Mouse (Mus musculus): Measurements from ENCODE around the gene Ndufa8. TPM values are rescaled to one million over a fixed set of nuclear protein-coding genes. Genes with fewer than 3 reads are reported as not detected.
A peak's percentile ranks its signal among the peaks of the same experiment; 100 is the strongest.

Gene Ndufa8
- 78.4 and 80.8 TPM in 2 replicates for polyA plus RNA-seq (2012; rRNA removed)

DNA sequence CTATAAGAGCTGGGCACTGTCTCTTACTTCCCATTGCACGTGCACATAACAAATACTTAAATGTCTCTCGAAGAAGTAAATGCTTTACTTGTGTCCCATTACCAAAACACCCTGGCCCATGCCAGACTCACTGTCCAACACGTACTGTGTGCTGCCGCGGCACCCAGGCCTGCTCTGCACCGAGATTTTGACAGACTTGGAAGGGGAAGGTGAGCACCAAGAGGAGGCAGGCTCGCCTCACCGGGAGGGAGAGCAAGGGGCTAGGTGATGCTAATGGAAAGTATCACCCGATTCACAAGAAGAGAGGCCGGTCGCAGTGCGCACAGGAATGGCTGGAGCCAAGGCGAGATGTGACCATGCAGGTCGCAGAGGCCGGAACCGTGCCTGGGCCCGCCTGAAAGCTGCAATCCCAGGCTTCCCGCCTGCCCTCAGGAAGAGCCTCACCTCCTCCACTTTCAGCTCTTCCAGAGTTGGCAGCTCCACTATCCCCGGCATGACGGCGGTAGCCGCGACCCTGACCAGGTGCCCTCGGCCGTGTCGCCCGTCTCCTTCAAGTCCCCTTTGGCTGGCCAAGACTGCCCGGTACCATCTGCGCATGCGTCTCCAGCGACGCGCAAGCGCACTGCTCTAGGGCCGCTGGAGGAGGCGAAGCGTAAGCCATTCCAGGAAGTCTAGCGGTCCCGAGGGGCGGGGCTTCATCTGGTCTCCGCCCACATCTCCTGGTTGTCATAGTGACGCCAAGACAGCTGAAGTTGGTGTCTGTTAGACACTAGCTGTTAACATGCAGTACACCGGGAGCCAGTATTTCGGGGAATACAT, at the start of gene Ndufa8, which contains the start of gene Morn5:
Gene Ndufa8 (minus strand): TSS at position 659 of the 819 bp plus-strand sequence.
Gene Morn5 (plus strand): TSS at position 711 of the 819 bp plus-strand sequence.
- Histone ChIP-seq H3K36me3 (ENCODE audit: control insufficient read depth, insufficient read depth, low read length) (no peaks in the 10 kb centered on the region), H3K27me3 (ENCODE audit: control insufficient read depth, insufficient read depth, low read length) (no peaks in the 10 kb centered on the region), H3K4me3 (ENCODE audit: control insufficient read depth, low read depth, low read length) (peak within 1 kb of the TSS; percentile 96), H3K27ac (ENCODE audit: control insufficient read depth, insufficient read depth, low read depth, low read length) (peak within 1 kb of the TSS; percentile 89), H3K4me1 (ENCODE audit: control insufficient read depth, insufficient read depth, low read length) (no peaks in the 10 kb centered on the region; the same call in 1 of the 2 replicates)
- TF ChIP-seq CTCF (IDR thresholded peaks at IDR 0.05; ENCODE audit: control insufficient read depth, insufficient read depth, insufficient replicate concordance, low read depth, low read length) = no peak
- TF ChIP-seq POLR2A (IDR thresholded peaks at IDR 0.05; ENCODE audit: control insufficient read depth, low read depth, low read length) = peak; percentile 88

DNA sequence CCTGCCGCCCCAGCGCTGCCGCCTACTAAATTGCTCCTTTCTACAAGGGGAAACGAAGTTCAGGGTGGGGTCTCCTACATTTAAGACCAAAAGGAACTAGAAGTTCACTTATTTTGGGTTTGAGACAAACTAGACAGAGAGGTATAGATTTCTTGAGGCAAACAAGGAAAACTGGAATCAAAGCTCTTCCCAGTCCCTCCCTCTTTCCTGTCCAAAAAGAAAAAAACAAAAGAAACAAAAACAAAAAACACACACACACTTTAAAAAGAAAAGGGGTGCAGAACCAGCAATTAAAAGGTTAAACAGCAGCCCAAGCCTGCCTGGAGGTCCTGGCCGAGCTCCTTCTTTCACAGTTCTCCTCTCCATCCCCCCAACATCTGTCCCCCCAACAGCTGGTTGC, 48.8 kb upstream of the Ndufa8 start:
- TF ChIP-seq CTCF (IDR thresholded peaks at IDR 0.05; ENCODE audit: control insufficient read depth, insufficient read depth, insufficient replicate concordance, low read depth, low read length) (no peak), POLR2A (IDR thresholded peaks at IDR 0.05; ENCODE audit: control insufficient read depth, low read depth, low read length) (no peak)
- H3K4me1 ChIP-seq (ENCODE audit: control insufficient read depth, insufficient read depth, low read length) = peaks cover 9% of the 10 kb centered on the region
- H3K4me3 ChIP-seq (ENCODE audit: control insufficient read depth, low read depth, low read length) = no peak overlapping the region
- H3K27ac ChIP-seq (ENCODE audit: control insufficient read depth, insufficient read depth, low read depth, low read length) = no peak overlapping the region
- no peaks in the 10 kb centered on the region for H3K36me3 ChIP-seq (ENCODE audit: control insufficient read depth, insufficient read depth, low read length)
- no peaks in the 10 kb centered on the region; the same call in 1 of the 2 replicates for H3K27me3 ChIP-seq (ENCODE audit: control insufficient read depth, insufficient read depth, low read length)

DNA sequence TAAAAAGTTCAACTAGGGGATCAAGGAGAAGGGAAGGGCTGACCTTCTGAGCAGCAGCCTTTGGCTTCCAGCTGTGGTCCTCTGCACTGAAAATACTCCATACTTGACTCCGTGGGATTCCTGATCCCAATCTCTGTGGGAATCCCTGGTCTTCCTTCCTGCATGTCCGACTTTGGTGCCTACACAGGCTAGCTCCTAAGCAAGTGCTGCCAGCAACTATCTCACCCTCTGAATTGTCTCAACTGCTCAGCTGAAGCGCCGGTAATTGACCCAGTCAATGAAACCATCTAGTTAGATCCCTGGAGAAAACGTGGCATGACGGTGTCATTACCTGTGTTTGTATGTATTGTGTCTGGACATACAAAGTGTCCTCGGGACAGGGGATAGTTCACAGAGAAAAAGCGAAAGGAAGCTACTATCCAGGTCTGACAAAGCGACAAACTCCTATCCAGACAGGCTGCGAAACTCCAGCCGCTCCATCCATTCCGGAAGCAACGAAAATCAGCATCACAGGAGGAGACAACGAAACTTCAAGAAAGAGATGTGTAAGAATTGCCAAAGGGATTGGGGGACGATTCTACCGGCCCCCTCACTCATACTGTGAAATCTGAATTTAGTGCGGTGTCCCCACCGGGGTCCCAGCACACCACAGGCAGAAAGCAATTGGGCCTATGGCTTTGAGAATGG, 48.1 kb upstream of the Ndufa8 start:
- no peak overlapping the region for H3K4me3 ChIP-seq (ENCODE audit: control insufficient read depth, low read depth, low read length)
- no peaks in the 10 kb centered on the region; the same call in 1 of the 2 replicates for H3K27me3 ChIP-seq (ENCODE audit: control insufficient read depth, insufficient read depth, low read length)
- H3K36me3 ChIP-seq (ENCODE audit: control insufficient read depth, insufficient read depth, low read length) = no peaks in the 10 kb centered on the region
- no peak for TF ChIP-seq POLR2A (IDR thresholded peaks at IDR 0.05; ENCODE audit: control insufficient read depth, low read depth, low read length)
- no peak for TF ChIP-seq CTCF (IDR thresholded peaks at IDR 0.05; ENCODE audit: control insufficient read depth, insufficient read depth, insufficient replicate concordance, low read depth, low read length)
- H3K27ac ChIP-seq (ENCODE audit: control insufficient read depth, insufficient read depth, low read depth, low read length) = no peak overlapping the region
- H3K4me1 ChIP-seq (ENCODE audit: control insufficient read depth, insufficient read depth, low read length) = peaks cover 7% of the 10 kb centered on the region

DNA sequence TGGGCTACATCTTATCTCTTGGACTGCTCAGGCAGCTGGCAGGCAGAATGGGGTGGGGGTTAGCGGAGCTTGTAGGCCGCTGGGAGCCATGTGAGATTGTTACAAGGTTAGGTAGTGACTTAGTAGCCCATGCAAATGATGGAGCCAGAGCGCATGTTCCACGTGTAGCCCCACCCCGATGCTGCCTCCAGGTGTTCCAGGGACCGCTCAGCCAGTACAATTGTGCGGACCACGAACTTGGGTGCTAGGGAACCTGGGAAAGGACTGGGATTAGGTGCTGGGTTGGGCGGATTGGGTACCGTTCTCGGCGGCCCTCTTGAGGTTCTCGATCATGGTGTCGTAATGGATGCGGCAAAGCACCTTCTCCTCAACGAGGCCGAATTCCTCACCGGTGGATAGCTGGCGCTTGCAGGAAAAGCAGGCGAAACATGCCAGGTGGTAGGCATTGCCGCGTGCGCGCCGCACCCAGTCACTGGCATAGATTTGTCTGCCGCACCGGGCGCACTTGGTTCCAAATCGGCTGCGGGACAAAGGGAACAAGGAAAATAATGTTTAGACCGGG, 44.8 kb upstream of the Ndufa8 start:
- no peak overlapping the region for H3K27ac ChIP-seq (ENCODE audit: control insufficient read depth, insufficient read depth, low read depth, low read length)
- peak overlapping the region; percentile 33; the same call in 1 of the 2 replicates for H3K4me3 ChIP-seq (ENCODE audit: control insufficient read depth, low read depth, low read length)
- peaks cover 18% of the 10 kb centered on the region for H3K4me1 ChIP-seq (ENCODE audit: control insufficient read depth, insufficient read depth, low read length)
- H3K36me3 ChIP-seq (ENCODE audit: control insufficient read depth, insufficient read depth, low read length) = no peaks in the 10 kb centered on the region
- no peak for TF ChIP-seq CTCF (IDR thresholded peaks at IDR 0.05; ENCODE audit: control insufficient read depth, insufficient read depth, insufficient replicate concordance, low read depth, low read length)
- no peak for TF ChIP-seq POLR2A (IDR thresholded peaks at IDR 0.05; ENCODE audit: control insufficient read depth, low read depth, low read length)
- H3K27me3 ChIP-seq (ENCODE audit: control insufficient read depth, insufficient read depth, low read length) = no peaks in the 10 kb centered on the region

DNA sequence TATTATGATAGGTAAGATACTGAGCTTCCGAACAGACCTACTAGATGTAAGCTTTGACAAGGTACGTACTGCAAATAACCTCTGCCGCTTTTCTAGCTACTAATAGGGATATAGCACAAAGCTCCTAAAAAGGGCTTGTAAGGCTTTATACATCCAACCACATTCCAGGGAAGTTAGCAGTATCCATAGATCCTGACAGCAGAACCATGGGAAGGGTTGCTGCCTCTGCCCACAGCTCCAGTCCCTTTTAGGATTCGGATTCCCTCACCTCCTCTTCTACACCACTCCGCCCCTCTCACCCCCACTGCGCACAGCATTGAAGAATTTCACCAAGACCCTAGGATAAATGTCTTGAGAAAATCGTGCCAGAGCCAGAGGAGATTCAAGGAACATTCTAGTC, 44.1 kb upstream of the Ndufa8 start:
- Histone ChIP-seq H3K27me3 (ENCODE audit: control insufficient read depth, insufficient read depth, low read length) (no peaks in the 10 kb centered on the region), H3K4me1 (ENCODE audit: control insufficient read depth, insufficient read depth, low read length) (peaks cover 17% of the 10 kb centered on the region), H3K27ac (ENCODE audit: control insufficient read depth, insufficient read depth, low read depth, low read length) (no peak overlapping the region), H3K4me3 (ENCODE audit: control insufficient read depth, low read depth, low read length) (no peak overlapping the region), H3K36me3 (ENCODE audit: control insufficient read depth, insufficient read depth, low read length) (no peaks in the 10 kb centered on the region)
- no peak for TF ChIP-seq CTCF (IDR thresholded peaks at IDR 0.05; ENCODE audit: control insufficient read depth, insufficient read depth, insufficient replicate concordance, low read depth, low read length)

DNA sequence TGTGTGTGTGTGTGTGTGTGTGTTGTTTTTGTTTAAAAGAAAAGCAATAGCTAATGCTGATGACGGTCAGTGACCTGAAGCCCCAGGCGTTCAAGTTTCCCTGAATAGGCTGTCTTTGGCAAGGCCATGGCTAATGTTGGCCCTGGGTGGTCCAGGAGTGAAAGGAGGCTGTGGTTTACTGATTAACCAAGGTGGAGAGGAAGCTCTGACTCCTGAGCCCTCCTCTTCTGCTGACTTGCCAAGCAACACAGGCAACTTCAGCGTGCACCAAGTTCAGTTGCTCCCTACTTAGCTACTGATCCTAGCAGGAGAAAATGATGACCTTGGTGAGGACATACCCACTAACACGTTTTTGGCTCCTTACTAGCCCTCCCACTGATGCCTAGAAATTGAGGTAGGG, 43.5 kb upstream of the Ndufa8 start:
- Histone ChIP-seq H3K4me1 (ENCODE audit: control insufficient read depth, insufficient read depth, low read length) (peaks cover 15% of the 10 kb centered on the region), H3K27ac (ENCODE audit: control insufficient read depth, insufficient read depth, low read depth, low read length) (no peak overlapping the region), H3K4me3 (ENCODE audit: control insufficient read depth, low read depth, low read length) (no peak overlapping the region), H3K36me3 (ENCODE audit: control insufficient read depth, insufficient read depth, low read length) (no peaks in the 10 kb centered on the region), H3K27me3 (ENCODE audit: control insufficient read depth, insufficient read depth, low read length) (no peaks in the 10 kb centered on the region)
- TF ChIP-seq CTCF (IDR thresholded peaks at IDR 0.05; ENCODE audit: control insufficient read depth, insufficient read depth, insufficient replicate concordance, low read depth, low read length) = no peak
- TF ChIP-seq POLR2A (IDR thresholded peaks at IDR 0.05; ENCODE audit: control insufficient read depth, low read depth, low read length) = no peak
